Mouse (Mus musculus): ENCODE data around the gene Nos3.

GRCm38 (mm10) chr5:24394165-24394894 is 29.7 kb downstream of the Nos3 start:
- TF ChIP-seq CTCF (IDR thresholded peaks at IDR 0.05; ENCODE audit: low read depth, low read length) = no peak
- TF ChIP-seq GATA1 (IDR thresholded peaks at IDR 0.05; ENCODE audit: borderline replicate concordance, low read length) = no peak
